11 mouse cellular contexts compared by ENCODE assay signal in the genomic region with DNA sequence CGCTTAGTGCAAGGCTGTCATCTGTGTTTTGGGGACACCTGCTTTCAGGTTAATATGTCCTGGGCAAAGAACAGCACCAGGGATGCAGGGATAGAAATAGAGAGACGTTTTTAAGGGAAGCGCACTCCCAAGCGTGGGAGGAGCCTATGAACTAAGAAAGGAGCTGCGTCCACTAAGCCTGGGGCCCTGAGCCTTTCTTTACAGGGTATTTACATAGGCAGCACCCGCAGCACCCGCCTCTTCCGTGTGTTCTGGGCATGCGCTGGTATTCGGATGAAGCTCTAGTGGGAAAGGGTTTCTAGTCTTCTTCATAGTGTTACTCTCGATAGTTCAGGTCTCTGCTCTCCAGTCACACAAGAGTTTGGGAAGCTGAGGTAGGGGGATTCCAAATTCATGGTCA.
DNase-seq lines count a peak whose midpoint lies in the region; ATAC-seq and TF ChIP-seq lines count a peak whose summit lies in the region.
"Had no signal": no experiment of that assay in that cellular context is flagged by ENCODE, and none has a peak within 500 bp of the region (broad histone marks: within the 10 kb centered on the region; RNA-seq: fewer than 3 reads in every experiment).

No protein-coding gene starts in this region.

- no peak overlapping the region for H3K27ac ChIP-seq in kidney, postnatal 0 days
- 0 out of 2 replicates have a peak overlapping the region, but pooled peaks have one; percentile 40 for H3K27ac ChIP-seq in embryonic facial prominence, embryonic 10.5 days (replicated peaks)
- H3K27ac ChIP-seq in hindbrain, postnatal 0 days: no peak overlapping the region
- H3K27ac ChIP-seq in stomach, embryonic 14.5 days (ENCODE audit: low read length): no peak overlapping the region
- H3K27ac ChIP-seq: embryonic facial prominence, embryonic 12.5 days; liver, embryonic 14.5 days had no signal

- no peaks in the 10 kb centered on the region for H3K27me3 ChIP-seq in kidney, postnatal 0 days (ENCODE audit: insufficient read depth, low read length)
- H3K27me3 ChIP-seq in embryonic facial prominence, embryonic 10.5 days (replicated peaks; ENCODE audit: low read depth, poor library complexity, severe bottlenecking): no peaks in the 10 kb centered on the region
- no peaks in the 10 kb centered on the region for H3K27me3 ChIP-seq in hindbrain, postnatal 0 days (ENCODE audit: insufficient read depth, low read length)
- H3K27me3 ChIP-seq in stomach, embryonic 14.5 days (ENCODE audit: control insufficient read depth, insufficient read depth, low read length): no peaks in the 10 kb centered on the region
- H3K27me3 ChIP-seq: embryonic facial prominence, embryonic 12.5 days had no signal

- H3K4me3 ChIP-seq in kidney, postnatal 0 days (replicated peaks; ENCODE audit: low read depth, low read length): no peak overlapping the region
- H3K4me3 ChIP-seq in embryonic facial prominence, embryonic 10.5 days: 0 out of 2 replicates have a peak overlapping the region, but pooled peaks have one; percentile 16
- H3K4me3 ChIP-seq in hindbrain, postnatal 0 days (ENCODE audit: low read length): no peak overlapping the region
- H3K4me3 ChIP-seq in stomach, embryonic 14.5 days (ENCODE audit: low read depth, low read length): no peak overlapping the region
- H3K4me3 ChIP-seq: embryonic facial prominence, embryonic 12.5 days; myocyte had no signal

- no peaks in the 10 kb centered on the region for H3K36me3 ChIP-seq in kidney, postnatal 0 days (ENCODE audit: insufficient read depth, low read length)
- peaks cover 21% of the 10 kb centered on the region for H3K36me3 ChIP-seq in embryonic facial prominence, embryonic 10.5 days (replicated peaks)
- no peaks in the 10 kb centered on the region for H3K36me3 ChIP-seq in hindbrain, postnatal 0 days (ENCODE audit: insufficient read depth, low read length)
- no peaks in the 10 kb centered on the region for H3K36me3 ChIP-seq in stomach, embryonic 14.5 days (ENCODE audit: control insufficient read depth, insufficient read depth, low read length)

- peak overlapping the region; percentile 25; the same call in 1 of the 2 replicates for H3K4me2 ChIP-seq in kidney, postnatal 0 days (ENCODE audit: low read length)
- H3K4me2 ChIP-seq in hindbrain, postnatal 0 days (ENCODE audit: low read depth, low read length): no peak overlapping the region
- no peak overlapping the region for H3K4me2 ChIP-seq in stomach, embryonic 14.5 days (replicated peaks; ENCODE audit: low read depth, low read length)
- H3K4me2 ChIP-seq: embryonic facial prominence, embryonic 12.5 days had no signal

- no peak overlapping the region for H3K9ac ChIP-seq in kidney, postnatal 0 days (ENCODE audit: low read depth, low read length)
- H3K9ac ChIP-seq in hindbrain, postnatal 0 days (replicated peaks; ENCODE audit: low read length): no peak overlapping the region
- no peak overlapping the region for H3K9ac ChIP-seq in stomach, embryonic 14.5 days (replicated peaks; ENCODE audit: low read depth, low read length)
- H3K9ac ChIP-seq: embryonic facial prominence, embryonic 12.5 days; liver, embryonic 14.5 days had no signal

- H3K9me3 ChIP-seq in kidney, postnatal 0 days (replicated peaks; ENCODE audit: low read length): no peaks in the 10 kb centered on the region
- no peaks in the 10 kb centered on the region for H3K9me3 ChIP-seq in embryonic facial prominence, embryonic 10.5 days
- H3K9me3 ChIP-seq in hindbrain, postnatal 0 days (ENCODE audit: low read length): no peaks in the 10 kb centered on the region
- H3K9me3 ChIP-seq in stomach, embryonic 14.5 days (ENCODE audit: control insufficient read depth, low read depth, low read length): no peaks in the 10 kb centered on the region
- H3K9me3 ChIP-seq: embryonic facial prominence, embryonic 12.5 days had no signal

- 42% methylated on average over 11 of the region's 11 CpGs for WGBS in kidney, postnatal 0 days
- WGBS in embryonic facial prominence, embryonic 10.5 days: 24% methylated on average over 11 of the region's 11 CpGs
- WGBS in hindbrain, postnatal 0 days: 38% methylated on average over 11 of the region's 11 CpGs
- WGBS in stomach, embryonic 14.5 days: 36% methylated on average over 11 of the region's 11 CpGs

- 0 out of 2 replicates have a peak, but pooled peaks have one; percentile 18 for ATAC-seq in kidney, postnatal 0 days (replicated peaks; ENCODE audit: low FRiP score, low read depth)
- 0 out of 2 replicates have a peak, but pooled peaks have one; percentile 33 for ATAC-seq in hindbrain, postnatal 0 days
- ATAC-seq in stomach, embryonic 14.5 days (ENCODE audit: insufficient number of reproducible peaks, insufficient read depth, low FRiP score, low read depth): peak; percentile 79; the same call in 1 of the 2 replicates
- ATAC-seq in granulocyte monocyte progenitor cell, adult 5-6 weeks (replicated peaks; ENCODE audit: poor library complexity, severe bottlenecking): no peak

- H3K4me1 ChIP-seq in kidney, postnatal 0 days (replicated peaks; ENCODE audit: insufficient read depth, low read length): 0 out of 2 replicates have a peak, but pooled peaks cover 13% of the 10 kb centered on the region
- peaks cover 63% of the 10 kb centered on the region for H3K4me1 ChIP-seq in embryonic facial prominence, embryonic 10.5 days
- 0 out of 2 replicates have a peak, but pooled peaks cover 19% of the 10 kb centered on the region for H3K4me1 ChIP-seq in hindbrain, postnatal 0 days (ENCODE audit: insufficient read depth, low read length)
- peaks cover 5% of the 10 kb centered on the region; the same call in 1 of the 2 replicates for H3K4me1 ChIP-seq in stomach, embryonic 14.5 days (ENCODE audit: control insufficient read depth, insufficient read depth, low read length)

- no peak for DNase-seq in kidney, postnatal 0 days (ENCODE audit: low spot score)
- no peak for DNase-seq in kidney, adult 11 months
- peak; percentile 27 for DNase-seq in embryonic facial prominence, embryonic 10.5 days (ENCODE audit: low spot score)
- no peak for DNase-seq in hindbrain, postnatal 0 days (ENCODE audit: low spot score)
- DNase-seq in right cerebral cortex, adult 18-20 months: no peak
- DNase-seq: gastrocnemius, postnatal 10 days had no signal

- TF ChIP-seq CTCF in kidney, postnatal 0 days (IDR thresholded peaks at IDR 0.05; ENCODE audit: low read depth): no peak
- TF ChIP-seq CTCF in hindbrain, postnatal 0 days (IDR thresholded peaks at IDR 0.05; ENCODE audit: low read depth): no peak
